Mouse (Mus musculus): ENCODE measurements around the gene Rnf126.

DNA sequence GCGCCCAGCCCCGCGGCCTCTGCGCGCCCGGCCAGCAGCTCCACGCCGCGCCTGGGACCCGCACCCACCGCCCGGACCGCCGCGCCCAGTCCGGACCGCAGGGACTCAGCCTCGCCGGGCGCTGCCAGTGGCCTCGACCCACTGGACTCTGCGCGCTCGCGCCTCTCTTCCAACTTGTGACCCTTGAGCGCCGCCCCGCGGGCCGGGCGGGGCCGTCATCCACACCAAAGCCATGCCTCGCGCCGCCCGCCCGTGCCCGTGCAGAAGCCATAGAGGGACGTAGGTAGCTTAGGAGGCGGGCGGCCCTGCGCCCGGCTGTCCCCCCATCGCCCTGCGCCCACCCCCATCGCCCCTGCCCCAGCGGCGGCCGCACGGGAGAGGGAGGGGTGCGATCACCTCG lies 31.4 kb downstream of the Rnf126 start:
- TF ChIP-seq CTCF (IDR thresholded peaks at IDR 0.05) (peak; percentile 12; the same call in 1 of the 2 replicates), EP300 (IDR thresholded peaks at IDR 0.05) (no peak)

Data from lung, postnatal 0 days (tissue).